Mouse (Mus musculus) E14TG2a.4 (cell line): ENCODE data around the gene Mvp.

Experiments
- CTCF ChIP-seq: conservative IDR thresholded peaks from 2 replicates; pipeline ENCODE4 v1.5.1; 2014; ENCODE audit warnings: low read length
- POU5F1 ChIP-seq: IDR thresholded peaks from 2 replicates; pipeline ENCODE4 v1.6.1; 2014; ENCODE audit warnings: low read length, borderline replicate concordance

GRCm38 (mm10) chr7:127017950-127018345 lies 3.5 kb upstream of the Mvp start:
- no peak for TF ChIP-seq CTCF
- TF ChIP-seq POU5F1 = no peak
